Mouse (Mus musculus): ENCODE measurements around the gene Gm10447. TPM values are rescaled to one million over a fixed set of nuclear protein-coding genes. Genes with fewer than 3 reads are reported as not detected.

The Gm10447 gene
- not detected in 2 replicates for total RNA-seq (2014; fragmentation: Nextera tagmentation)
- total RNA-seq (2017): not detected in 2 replicates
- not detected in 2 replicates for polyA plus RNA-seq (2012)

- DNase-seq (ENCODE audit: low spot score) (no peak), ATAC-seq (ENCODE audit: extremely low read depth, insufficient number of reproducible peaks, low FRiP score, poor library complexity, severe bottlenecking) (no peak)
- Histone ChIP-seq H3K4me3 (ENCODE audit: low read depth, low read length) (peak within 1 kb of the TSS; percentile 65), H3K27me3 (ENCODE audit: insufficient read depth, low read length) (peaks cover 70% of the 10 kb centered on the region), H3K4me1 (ENCODE audit: insufficient read depth, low read depth, low read length) (peaks cover 18% of the 10 kb centered on the region), H3K36me3 (replicated peaks) (no peaks in the 10 kb centered on the region), H3K9me3 (replicated peaks) (no peaks in the 10 kb centered on the region; the same call in 1 of the 2 replicates)
- TF ChIP-seq GATA2 (IDR thresholded peaks at IDR 0.05; ENCODE audit: borderline replicate concordance, low read depth, low read length): no peak
- no peak for TF ChIP-seq CTCF (IDR thresholded peaks at IDR 0.05; ENCODE audit: low read depth, low read length)
- TF ChIP-seq POLR2AphosphoS5 (IDR thresholded peaks at IDR 0.05; ENCODE audit: insufficient replicate concordance, low read depth, low read length): no peak
- no peak for TF ChIP-seq GATA1 (IDR thresholded peaks at IDR 0.05; ENCODE audit: borderline replicate concordance, low read length)
- TF ChIP-seq TAL1 (conservative IDR thresholded peaks at IDR 0.05; ENCODE audit: low read depth, low read length): no peak
These were observed at the start of gene Gm10447, which contains the start of gene Shroom1 for GRCm38 (mm10) chr11:53456474-53457371. TSS of gene Gm10447 (minus strand) at chr11:53457110. TSS of gene Shroom1 (plus strand) at chr11:53457205.

GRCm38 (mm10) chr11:53505026-53505663 lies 48.2 kb upstream of the Gm10447 start:
- ATAC-seq (ENCODE audit: extremely low read depth, insufficient number of reproducible peaks, low FRiP score, poor library complexity, severe bottlenecking): no peak
- H3K4me1 ChIP-seq (ENCODE audit: insufficient read depth, low read depth, low read length): peaks cover 40% of the 10 kb centered on the region

GRCm38 (mm10) chr11:53504376-53504775 lies 47.5 kb upstream of the Gm10447 start:
- no peak for ATAC-seq (ENCODE audit: extremely low read depth, insufficient number of reproducible peaks, low FRiP score, poor library complexity, severe bottlenecking)
- TF ChIP-seq CTCF (IDR thresholded peaks at IDR 0.05; ENCODE audit: low read depth, low read length): no peak
- Histone ChIP-seq H3K4me3 (ENCODE audit: low read depth, low read length) (no peak overlapping the region), H3K27me3 (ENCODE audit: insufficient read depth, low read length) (peaks cover 8% of the 10 kb centered on the region; the same call in 1 of the 2 replicates), H3K36me3 (replicated peaks) (no peaks in the 10 kb centered on the region), H3K4me1 (ENCODE audit: insufficient read depth, low read depth, low read length) (peaks cover 43% of the 10 kb centered on the region), H3K9me3 (replicated peaks) (no peaks in the 10 kb centered on the region)
- DNase-seq (ENCODE audit: low spot score): no peak

More at GRCm38 (mm10) chr11:53505026-53505663, 48.2 kb upstream of the Gm10447 start:
- TF ChIP-seq GATA2 (IDR thresholded peaks at IDR 0.05; ENCODE audit: borderline replicate concordance, low read depth, low read length) (no peak), POLR2AphosphoS5 (IDR thresholded peaks at IDR 0.05; ENCODE audit: insufficient replicate concordance, low read depth, low read length) (no peak)
- no peak for DNase-seq (ENCODE audit: low spot score)
- no peak overlapping the region for H3K4me3 ChIP-seq (ENCODE audit: low read depth, low read length)
- no peaks in the 10 kb centered on the region for H3K36me3 ChIP-seq (replicated peaks)
- no peaks in the 10 kb centered on the region for H3K9me3 ChIP-seq (replicated peaks)
- peaks cover 4% of the 10 kb centered on the region; the same call in 1 of the 2 replicates for H3K27me3 ChIP-seq (ENCODE audit: insufficient read depth, low read length)

- ATAC-seq (ENCODE audit: extremely low read depth, insufficient number of reproducible peaks, low FRiP score, poor library complexity, severe bottlenecking) (no peak), DNase-seq (ENCODE audit: low spot score) (no peak)
- H3K9me3 ChIP-seq (replicated peaks): no peaks in the 10 kb centered on the region
- peaks cover 44% of the 10 kb centered on the region for H3K4me1 ChIP-seq (ENCODE audit: insufficient read depth, low read depth, low read length)
- no peaks in the 10 kb centered on the region for H3K36me3 ChIP-seq (replicated peaks)
- TF ChIP-seq TAL1 (conservative IDR thresholded peaks at IDR 0.05; ENCODE audit: low read depth, low read length) (no peak), POLR2AphosphoS5 (IDR thresholded peaks at IDR 0.05; ENCODE audit: insufficient replicate concordance, low read depth, low read length) (no peak), GATA1 (IDR thresholded peaks at IDR 0.05; ENCODE audit: borderline replicate concordance, low read length) (no peak), CTCF (IDR thresholded peaks at IDR 0.05; ENCODE audit: low read depth, low read length) (no peak), GATA2 (IDR thresholded peaks at IDR 0.05; ENCODE audit: borderline replicate concordance, low read depth, low read length) (no peak)
- H3K4me3 ChIP-seq (ENCODE audit: low read depth, low read length): no peak overlapping the region
- peaks cover 9% of the 10 kb centered on the region; the same call in 1 of the 2 replicates for H3K27me3 ChIP-seq (ENCODE audit: insufficient read depth, low read length)
These were observed 46.8 kb upstream of the Gm10447 start for GRCm38 (mm10) chr11:53503738-53504137.

- H3K9me3 ChIP-seq (replicated peaks): no peaks in the 10 kb centered on the region
- DNase-seq (ENCODE audit: low spot score) (no peak), ATAC-seq (ENCODE audit: extremely low read depth, insufficient number of reproducible peaks, low FRiP score, poor library complexity, severe bottlenecking) (no peak)
- TF ChIP-seq POLR2AphosphoS5 (IDR thresholded peaks at IDR 0.05; ENCODE audit: insufficient replicate concordance, low read depth, low read length) (no peak), TAL1 (conservative IDR thresholded peaks at IDR 0.05; ENCODE audit: low read depth, low read length) (no peak), GATA2 (IDR thresholded peaks at IDR 0.05; ENCODE audit: borderline replicate concordance, low read depth, low read length) (no peak)
- no peak overlapping the region for H3K4me3 ChIP-seq (ENCODE audit: low read depth, low read length)
- no peaks in the 10 kb centered on the region for H3K36me3 ChIP-seq (replicated peaks)
- peaks cover 12% of the 10 kb centered on the region for H3K27me3 ChIP-seq (ENCODE audit: insufficient read depth, low read length)
- H3K4me1 ChIP-seq (ENCODE audit: insufficient read depth, low read depth, low read length): peaks cover 38% of the 10 kb centered on the region
These were observed 45.3 kb upstream of the Gm10447 start for GRCm38 (mm10) chr11:53502039-53502765.

GRCm38 (mm10) chr11:53500569-53500968 lies 43.7 kb upstream of the Gm10447 start:
- H3K4me3 ChIP-seq (ENCODE audit: low read depth, low read length): no peak overlapping the region
- H3K27me3 ChIP-seq (ENCODE audit: insufficient read depth, low read length): peaks cover 16% of the 10 kb centered on the region
- H3K9me3 ChIP-seq (replicated peaks): no peaks in the 10 kb centered on the region
- DNase-seq (ENCODE audit: low spot score) (no peak), ATAC-seq (ENCODE audit: extremely low read depth, insufficient number of reproducible peaks, low FRiP score, poor library complexity, severe bottlenecking) (no peak)
- TF ChIP-seq GATA1 (IDR thresholded peaks at IDR 0.05; ENCODE audit: borderline replicate concordance, low read length) (no peak), POLR2AphosphoS5 (IDR thresholded peaks at IDR 0.05; ENCODE audit: insufficient replicate concordance, low read depth, low read length) (no peak), GATA2 (IDR thresholded peaks at IDR 0.05; ENCODE audit: borderline replicate concordance, low read depth, low read length) (no peak), TAL1 (conservative IDR thresholded peaks at IDR 0.05; ENCODE audit: low read depth, low read length) (no peak), CTCF (IDR thresholded peaks at IDR 0.05; ENCODE audit: low read depth, low read length) (no peak)
- H3K4me1 ChIP-seq (ENCODE audit: insufficient read depth, low read depth, low read length): peaks cover 41% of the 10 kb centered on the region
- no peaks in the 10 kb centered on the region for H3K36me3 ChIP-seq (replicated peaks)

Measured in G1E (cell line).